Mouse (Mus musculus) embryonic fibroblast, embryonic 13.5 days (primary cell): ENCODE results near the gene Fkbp15. TPM values are rescaled to one million over a fixed set of nuclear protein-coding genes. Genes with fewer than 3 reads are reported as not detected.

Experiments used
- H3K27ac ChIP-seq: 2 replicates; pipeline ENCODE4 v1.5.1; 2012; ENCODE audit warnings: low read length, control low read depth, inconsistent platforms; ENCODE audit not compliant: insufficient read depth
- H3K4me1 ChIP-seq: 2 replicates; pipeline ENCODE4 v1.6.1; 2011; ENCODE audit warnings: low read length; ENCODE audit not compliant: control insufficient read depth, insufficient read depth
- H3K4me3 ChIP-seq: 2 replicates; pipeline ENCODE4 v1.5.1; 2011; ENCODE audit warnings: mild to moderate bottlenecking, control low read depth, low read length; ENCODE audit not compliant: insufficient read depth
- CTCF ChIP-seq: IDR thresholded peaks from 2 replicates; pipeline ENCODE4 v1.5.1; 2011; ENCODE audit warnings: mild to moderate bottlenecking, control low read depth, low read length, moderate library complexity, borderline replicate concordance; ENCODE audit not compliant: insufficient read depth
- POLR2A ChIP-seq: IDR thresholded peaks from 2 replicates; pipeline ENCODE4 v1.6.1; 2011; ENCODE audit warnings: low read depth, mild to moderate bottlenecking, control low read depth, low read length, moderate library complexity
- polyA plus RNA-seq: library from polyadenylated mRNA; stranded (reverse); fragments of >200 nt; gene quantifications from 2 replicates; pipeline ENCODE4 v1.2.4, GENCODE M21; 2011; ENCODE audit warnings: low read depth; ENCODE audit not compliant: missing spikeins, insufficient read length

Fkbp15 gene
- polyA plus RNA-seq, 1 experiment = 33.1 TPM

DNA sequence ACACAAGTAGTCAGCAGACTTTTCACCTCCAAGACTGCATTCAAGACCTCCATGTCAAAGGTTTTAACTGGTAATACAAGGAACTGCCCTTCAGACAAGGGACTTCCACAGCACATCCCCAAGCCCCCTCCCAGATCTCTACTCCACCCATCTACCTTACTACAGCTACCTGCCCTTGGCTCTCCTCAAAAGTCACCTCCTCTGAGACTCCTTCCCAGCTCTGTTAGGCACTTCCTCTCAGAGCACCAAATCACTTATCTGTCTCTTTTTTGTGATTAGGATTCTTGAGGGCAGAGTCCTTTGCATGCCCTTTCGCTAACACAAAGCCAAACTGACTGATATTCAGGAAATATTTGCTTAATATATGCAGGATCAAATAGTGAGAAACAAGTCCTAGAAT lies 54.0 kb downstream of the Fkbp15 start:
- no peaks in the 10 kb centered on the region for H3K4me1 ChIP-seq
- no peak overlapping the region for H3K4me3 ChIP-seq
- TF ChIP-seq CTCF (no peak), POLR2A (no peak)
- no peak overlapping the region for H3K27ac ChIP-seq

DNA sequence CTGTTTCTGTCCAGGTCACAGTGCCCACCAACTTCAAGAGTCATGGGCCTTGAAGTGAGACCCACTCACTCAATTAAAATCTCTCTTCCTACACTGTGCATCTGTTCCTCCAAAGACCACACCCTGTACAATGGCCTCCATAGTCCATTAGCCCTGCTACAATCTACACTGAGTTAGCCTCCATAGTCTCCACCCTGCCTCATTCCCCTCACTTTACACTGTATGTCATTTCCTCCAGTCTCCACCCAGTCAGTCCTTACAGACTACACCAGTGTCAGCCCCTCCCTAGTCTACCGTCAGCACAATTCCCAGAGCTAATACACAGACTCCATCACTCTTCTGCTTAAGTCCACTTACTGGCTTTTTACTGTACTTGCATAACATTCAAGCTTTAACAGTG lies 57.1 kb downstream of the Fkbp15 start:
- Histone ChIP-seq H3K4me1 (no peaks in the 10 kb centered on the region), H3K4me3 (no peak overlapping the region), H3K27ac (no peak overlapping the region)
- TF ChIP-seq CTCF (no peak), POLR2A (no peak)

- no peak overlapping the region for H3K4me3 ChIP-seq
- no peaks in the 10 kb centered on the region for H3K4me1 ChIP-seq
- no peak for TF ChIP-seq CTCF
- no peak for TF ChIP-seq POLR2A
- no peak overlapping the region for H3K27ac ChIP-seq
These were observed 57.6 kb downstream of the Fkbp15 start for GRCm38 (mm10) chr4:62302795-62303194.

- Histone ChIP-seq H3K4me3 (no peak overlapping the region), H3K4me1 (no peaks in the 10 kb centered on the region), H3K27ac (no peak overlapping the region)
- TF ChIP-seq POLR2A (no peak), CTCF (no peak)
These were observed 60.3 kb downstream of the Fkbp15 start for GRCm38 (mm10) chr4:62300001-62300400.

- no peak overlapping the region for H3K27ac ChIP-seq
- H3K4me1 ChIP-seq = no peaks in the 10 kb centered on the region
- TF ChIP-seq POLR2A = no peak
- no peak for TF ChIP-seq CTCF
- H3K4me3 ChIP-seq = no peak overlapping the region
These were observed 62.8 kb downstream of the Fkbp15 start for GRCm38 (mm10) chr4:62297280-62298130.

GRCm38 (mm10) chr4:62294741-62295140 lies 65.6 kb downstream of the Fkbp15 start:
- no peak overlapping the region for H3K4me3 ChIP-seq
- TF ChIP-seq POLR2A (no peak), CTCF (no peak)
- no peak overlapping the region for H3K27ac ChIP-seq
- H3K4me1 ChIP-seq = no peaks in the 10 kb centered on the region

GRCm38 (mm10) chr4:62293219-62293861 lies 67.0 kb downstream of the Fkbp15 start:
- Histone ChIP-seq H3K4me3 (no peak overlapping the region), H3K4me1 (no peaks in the 10 kb centered on the region), H3K27ac (no peak overlapping the region)
- TF ChIP-seq POLR2A = no peak
- TF ChIP-seq CTCF = no peak

DNA sequence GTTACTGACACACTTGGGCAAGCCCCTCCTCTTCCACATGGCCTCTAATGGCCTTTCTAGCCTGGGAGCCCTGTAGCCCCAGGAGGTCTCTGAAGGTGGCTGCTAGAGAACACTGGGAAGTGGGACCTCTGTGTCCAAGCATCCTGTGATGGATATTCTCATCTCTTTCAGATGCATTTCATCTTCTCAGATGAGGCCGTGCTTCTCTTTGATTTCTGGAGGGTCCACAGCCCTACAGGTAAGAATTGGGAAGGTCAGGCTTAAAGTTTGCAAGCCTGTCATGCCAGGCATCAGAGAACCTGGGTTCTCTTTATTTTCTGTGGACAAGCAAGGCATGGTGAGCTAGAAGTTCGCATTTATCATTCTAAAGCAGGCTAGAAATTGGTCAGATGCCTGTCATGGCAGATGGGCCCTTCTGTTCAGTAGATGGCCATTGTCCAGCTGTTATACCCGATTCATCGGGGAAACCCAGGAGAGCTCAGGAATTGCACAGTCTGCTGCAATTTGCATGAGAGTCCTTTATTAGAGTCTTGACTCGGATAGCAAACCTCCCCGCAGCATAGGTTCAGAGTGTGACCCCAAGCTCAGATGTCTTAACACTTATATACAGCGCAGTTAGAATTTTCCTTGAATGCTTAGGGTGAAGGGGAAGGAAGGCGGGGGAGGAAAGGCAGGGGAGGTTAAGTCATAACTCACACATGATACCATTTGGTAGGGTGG lies 67.7 kb downstream of the Fkbp15 start:
- H3K4me1 ChIP-seq = 0 out of 2 replicates have a peak, but pooled peaks cover 5% of the 10 kb centered on the region
- H3K27ac ChIP-seq = no peak overlapping the region
- no peak overlapping the region for H3K4me3 ChIP-seq
- no peak for TF ChIP-seq CTCF
- no peak for TF ChIP-seq POLR2A

- H3K4me1 ChIP-seq = 0 out of 2 replicates have a peak, but pooled peaks cover 7% of the 10 kb centered on the region
- no peak overlapping the region for H3K27ac ChIP-seq
- H3K4me3 ChIP-seq = no peak overlapping the region
- TF ChIP-seq POLR2A = no peak
- no peak for TF ChIP-seq CTCF
These were observed 69.4 kb downstream of the Fkbp15 start for GRCm38 (mm10) chr4:62290816-62291505.
